Mouse (Mus musculus) erythroblast, embryonic 14.5 days (primary cell): Measurements from ENCODE around the gene Gm45713.

Experiments
- GATA1 ChIP-seq: IDR thresholded peaks from 2 replicates; pipeline ENCODE4 v1.6.1; 2012; ENCODE audit warnings: low read length, inconsistent platforms, mixed read lengths
- TAL1 ChIP-seq: IDR thresholded peaks from 3 replicates; pipeline ENCODE4 v1.6.1; 2012; ENCODE audit warnings: low read length, inconsistent platforms, mixed read lengths

DNA sequence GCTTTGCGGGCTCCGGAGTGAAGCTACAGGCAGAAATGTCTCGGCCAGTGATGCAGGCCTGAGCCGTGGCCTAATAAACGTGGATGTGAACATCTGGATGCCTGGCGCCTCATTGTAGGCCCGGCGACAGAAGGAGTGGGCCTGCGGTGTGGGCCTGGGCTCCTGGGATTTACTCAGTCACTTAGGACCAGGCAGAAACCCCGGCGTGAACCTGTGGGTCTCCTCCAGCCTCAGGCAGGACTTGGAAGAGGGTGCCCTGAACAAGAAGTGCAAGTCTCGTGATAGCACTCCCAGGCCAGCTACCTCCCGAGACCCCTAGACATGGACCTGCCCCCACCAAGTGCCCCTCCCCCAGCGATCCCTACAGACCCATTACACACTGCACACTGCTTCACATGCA lies 58.7 kb downstream of the Gm45713 start:
- TF ChIP-seq TAL1 (no peak), GATA1 (no peak)
